Mouse (Mus musculus): Measurements from ENCODE around the gene Gm20532.

DNA sequence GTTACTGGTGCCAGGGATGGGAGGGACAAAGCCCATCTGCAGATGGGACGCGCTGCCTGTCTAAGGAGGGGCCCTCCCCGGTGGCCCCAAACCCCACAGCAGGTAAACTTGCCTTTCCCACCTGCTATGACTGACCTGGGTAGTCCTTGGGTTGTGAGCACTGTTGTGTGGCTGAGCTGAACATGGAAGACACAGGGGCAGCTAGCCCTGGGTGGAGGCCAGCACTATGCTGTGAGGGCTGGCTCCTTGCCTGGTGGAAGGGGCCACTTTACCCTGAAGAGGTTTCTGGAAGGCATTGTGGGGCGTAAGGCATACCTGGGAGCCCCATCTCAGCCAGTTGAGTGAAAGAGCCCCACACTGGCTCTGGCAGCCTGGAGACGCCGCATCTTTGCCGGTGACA, 4.5 kb downstream of the Gm20532 start:
- TF ChIP-seq CTCF (IDR thresholded peaks at IDR 0.05; ENCODE audit: low read depth), result no peak
- TF ChIP-seq EP300 (IDR thresholded peaks at IDR 0.05; ENCODE audit: low read depth), result no peak
